Mouse (Mus musculus) heart, embryonic 11.5 days (tissue): ENCODE results near the gene Dagla. TPM values are rescaled to one million over a fixed set of nuclear protein-coding genes. Genes with fewer than 3 reads are reported as not detected.

ENCODE experiments used
- ATAC-seq: fragments of 200-750 bp; cut with Nextera tagmentation; replicated peaks from 2 replicates; pipeline ENCODE4 v1.8.0; 2017; ENCODE audit warnings: moderate library complexity; ENCODE audit not compliant: insufficient number of reproducible peaks, low FRiP score, low TSS enrichment
- H3K27ac ChIP-seq: fragments of 300-500 bp; sonication (generic); 2 replicates; pipeline ENCODE4 v1.5.1; 2014; ENCODE audit warnings: mild to moderate bottlenecking, low read depth, low read length
- H3K27me3 ChIP-seq: fragments of 300-500 bp; sonication (generic); 2 replicates; pipeline ENCODE4 v1.6.1; 2014; ENCODE audit warnings: mild to moderate bottlenecking, low read length, mixed read lengths; ENCODE audit not compliant: control insufficient read depth, insufficient read depth
- H3K36me3 ChIP-seq: fragments of 300-500 bp; sonication (generic); 2 replicates; pipeline ENCODE4 v1.6.1; 2014; ENCODE audit warnings: mild to moderate bottlenecking, low read length, moderate library complexity, mixed read lengths; ENCODE audit not compliant: control insufficient read depth, insufficient read depth
- H3K4me1 ChIP-seq: fragments of 300-500 bp; sonication (generic); 2 replicates; pipeline ENCODE4 v1.6.1; 2014; ENCODE audit warnings: low read length; ENCODE audit not compliant: control insufficient read depth, insufficient read depth
- H3K4me2 ChIP-seq: fragments of 300-500 bp; sonication (generic); 2 replicates; pipeline ENCODE4 v1.6.1; 2014; ENCODE audit warnings: mild to moderate bottlenecking, moderate library complexity
- H3K4me3 ChIP-seq: fragments of 300-500 bp; sonication (generic); 2 replicates; pipeline ENCODE4 v1.5.1; 2014; ENCODE audit warnings: low read depth, low read length
- H3K9ac ChIP-seq: fragments of 300-500 bp; sonication (generic); 2 replicates; pipeline ENCODE4 v1.6.1; 2014; ENCODE audit warnings: mild to moderate bottlenecking, low read depth, low read length, moderate library complexity
- H3K9me3 ChIP-seq: fragments of 300-500 bp; sonication (generic); replicated peaks from 2 replicates; pipeline ENCODE4 v1.6.1; 2016; ENCODE audit warnings: low read length; ENCODE audit not compliant: control insufficient read depth
- WGBS: fragments of 180-500 bp; shearing (Covaris S2); extraction: QIAGEN DNeasy Blood & Tissue Kit; methylation state at CpG from one replicate; pipeline ENCODE4 v1.1.7; 2014; ENCODE audit not compliant: insufficient replicate concordance; 5-methylcytosine and 5-hydroxymethylcytosine counted together
- polyA plus RNA-seq: library from polyadenylated mRNA; unstranded; fragments of >200 nt; fragmentation: Nextera tagmentation; extraction: Ambion mirVana; gene quantifications from 2 replicates; pipeline ENCODE4 v1.2.1, GENCODE M21; 2014

The Dagla gene
- polyA plus RNA-seq, 1 experiment from 2014 or later: 0.66 TPM

DNA sequence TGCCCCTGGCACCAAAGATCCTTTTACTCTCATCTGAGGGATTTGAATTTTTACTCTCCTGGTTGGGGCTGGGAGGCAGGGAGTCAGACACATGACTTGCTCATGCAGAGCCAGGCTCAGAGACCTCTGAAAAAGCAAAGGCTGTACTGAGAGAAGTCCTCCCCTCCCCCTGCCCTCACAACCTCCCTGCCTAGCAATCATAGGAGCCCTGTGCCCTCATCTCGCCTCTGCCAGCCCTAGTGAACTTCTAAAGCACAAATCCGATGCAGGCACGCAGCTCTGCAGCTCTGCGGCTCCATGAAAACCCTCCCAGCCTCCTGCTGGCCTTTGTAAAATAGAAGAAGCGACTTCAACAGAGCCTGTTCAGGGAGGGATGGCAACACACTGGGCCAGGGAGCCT lies 34.6 kb upstream of the Dagla start:
- ATAC-seq: no peak
- Histone ChIP-seq H3K27ac (no peak overlapping the region), H3K9me3 (no peaks in the 10 kb centered on the region), H3K4me1 (peaks cover 12% of the 10 kb centered on the region), H3K27me3 (peaks cover 68% of the 10 kb centered on the region), H3K36me3 (no peaks in the 10 kb centered on the region), H3K4me3 (no peak overlapping the region), H3K4me2 (no peak overlapping the region), H3K9ac (0 out of 2 replicates have a peak overlapping the region, but pooled peaks have one; percentile 5)
- WGBS: 29% methylated on average over 5 of the region's 5 CpGs

GRCm38 (mm10) chr19:10338724-10339123 lies 34.0 kb upstream of the Dagla start:
- 70% methylated on average over 4 of the region's 4 CpGs for WGBS
- peaks cover 12% of the 10 kb centered on the region for H3K4me1 ChIP-seq
- no peak for ATAC-seq
- H3K4me3 ChIP-seq: no peak overlapping the region
- H3K4me2 ChIP-seq: no peak overlapping the region
- H3K36me3 ChIP-seq: no peaks in the 10 kb centered on the region
- H3K27ac ChIP-seq: no peak overlapping the region
- H3K27me3 ChIP-seq: peaks cover 63% of the 10 kb centered on the region
- no peak overlapping the region for H3K9ac ChIP-seq
- H3K9me3 ChIP-seq: no peaks in the 10 kb centered on the region

GRCm38 (mm10) chr19:10334467-10334866 lies 29.8 kb upstream of the Dagla start:
- H3K9me3 ChIP-seq: no peaks in the 10 kb centered on the region
- no peaks in the 10 kb centered on the region for H3K4me1 ChIP-seq
- no peaks in the 10 kb centered on the region for H3K36me3 ChIP-seq
- WGBS: 69% methylated on average over 4 of the region's 4 CpGs
- H3K27ac ChIP-seq: no peak overlapping the region
- no peak overlapping the region for H3K4me3 ChIP-seq
- peaks cover 54% of the 10 kb centered on the region for H3K27me3 ChIP-seq
- H3K9ac ChIP-seq: no peak overlapping the region
- no peak overlapping the region for H3K4me2 ChIP-seq
- no peak for ATAC-seq

DNA sequence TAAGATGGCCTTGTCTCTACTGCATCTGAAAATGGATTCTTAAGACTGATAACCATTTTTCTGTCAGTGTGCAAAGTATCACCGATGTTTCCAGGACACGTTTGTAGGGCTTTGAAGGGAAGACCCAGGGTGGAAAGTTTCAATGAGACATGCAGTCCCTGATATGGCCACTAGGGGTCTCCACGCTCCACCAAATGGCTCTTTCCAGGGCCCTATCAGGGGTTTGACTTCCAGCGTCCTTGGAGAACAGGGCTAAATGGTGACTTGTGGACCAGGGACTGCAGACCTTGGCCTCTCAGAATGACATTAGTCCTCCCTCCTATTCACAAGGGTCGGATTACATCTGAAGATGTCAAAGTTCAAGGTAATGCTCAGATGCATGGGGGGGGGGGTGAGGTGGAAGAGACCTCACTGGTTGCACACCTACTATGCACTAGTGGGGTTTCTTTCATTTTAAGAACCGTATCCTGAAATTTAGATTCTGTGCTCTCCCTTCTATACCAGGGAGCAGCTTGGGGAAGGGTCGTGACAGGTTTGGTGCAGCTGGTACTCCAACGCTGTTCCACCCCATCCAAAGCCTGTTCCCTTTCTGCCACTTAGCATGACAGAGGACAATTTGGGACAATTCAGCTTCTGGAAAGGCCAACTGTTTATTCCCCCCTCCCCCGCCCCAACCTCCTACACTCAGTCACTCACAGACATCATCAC lies 29.0 kb upstream of the Dagla start:
- ATAC-seq: no peak
- no peak overlapping the region for H3K4me2 ChIP-seq
- WGBS: 30% methylated on average over 9 of the region's 9 CpGs

DNA sequence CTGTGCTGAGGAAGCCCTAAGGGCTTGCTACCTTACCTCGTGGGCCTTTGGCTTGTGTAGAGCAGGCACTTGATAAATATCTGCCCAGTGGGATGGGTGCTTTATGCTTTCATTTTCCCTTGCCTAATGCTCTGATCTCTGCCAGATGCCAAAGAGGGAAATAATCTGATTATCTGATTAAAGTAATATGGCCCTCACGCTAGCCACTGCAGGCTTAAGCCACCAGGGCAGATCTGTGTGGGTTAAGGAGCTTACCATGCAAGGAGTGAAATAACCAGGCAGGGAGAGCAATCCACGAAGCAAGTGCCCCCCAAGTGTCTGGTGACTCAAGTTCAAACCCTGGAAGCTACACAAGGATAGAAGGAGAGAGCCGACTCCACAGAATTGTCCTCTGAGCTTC lies 27.0 kb upstream of the Dagla start:
- ATAC-seq: no peak
- Histone ChIP-seq H3K4me2 (no peak overlapping the region), H3K9ac (no peak overlapping the region), H3K4me1 (no peaks in the 10 kb centered on the region), H3K27ac (no peak overlapping the region), H3K27me3 (peaks cover 34% of the 10 kb centered on the region), H3K36me3 (no peaks in the 10 kb centered on the region), H3K9me3 (no peaks in the 10 kb centered on the region), H3K4me3 (no peak overlapping the region)
- 64% methylated on average over 4 of the region's 4 CpGs for WGBS

More for the DNA sequence above, 29.0 kb upstream of the Dagla start:
- Histone ChIP-seq H3K27me3 (peaks cover 49% of the 10 kb centered on the region), H3K36me3 (no peaks in the 10 kb centered on the region), H3K4me1 (no peaks in the 10 kb centered on the region), H3K9me3 (no peaks in the 10 kb centered on the region), H3K27ac (no peak overlapping the region), H3K4me3 (no peak overlapping the region), H3K9ac (no peak overlapping the region)

DNA sequence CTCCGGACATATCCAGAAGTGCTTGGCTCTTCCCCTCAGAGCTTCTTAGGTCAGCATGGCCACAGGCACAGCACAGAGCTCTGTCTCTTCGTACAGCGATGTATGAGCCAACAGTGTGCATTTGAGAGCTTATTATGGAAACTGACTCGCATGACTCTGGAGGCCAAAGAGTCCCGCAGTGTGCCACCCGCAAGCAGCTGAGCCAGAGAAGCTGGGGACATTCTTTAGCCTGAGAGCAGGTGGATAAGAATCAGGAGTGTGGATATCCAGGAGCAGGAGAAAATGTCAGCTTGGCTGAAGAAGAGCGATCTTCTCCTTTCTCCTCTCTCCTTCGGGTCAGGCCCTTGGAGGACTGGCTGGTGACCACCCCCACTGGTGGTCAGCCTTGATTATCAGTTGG lies 24.4 kb upstream of the Dagla start:
- Histone ChIP-seq H3K9ac (no peak overlapping the region), H3K36me3 (no peaks in the 10 kb centered on the region), H3K4me1 (no peaks in the 10 kb centered on the region), H3K27ac (no peak overlapping the region), H3K27me3 (peaks cover 15% of the 10 kb centered on the region; the same call in 1 of the 2 replicates), H3K4me2 (no peak overlapping the region), H3K9me3 (no peaks in the 10 kb centered on the region), H3K4me3 (no peak overlapping the region)
- WGBS: 76% methylated on average over 8 of the region's 8 CpGs
- no peak for ATAC-seq

GRCm38 (mm10) chr19:10326609-10327008 lies 21.9 kb upstream of the Dagla start:
- Histone ChIP-seq H3K27ac (no peak overlapping the region), H3K4me1 (no peaks in the 10 kb centered on the region), H3K4me2 (no peak overlapping the region), H3K27me3 (0 out of 2 replicates have a peak, but pooled peaks cover 5% of the 10 kb centered on the region), H3K4me3 (no peak overlapping the region), H3K36me3 (no peaks in the 10 kb centered on the region), H3K9me3 (no peaks in the 10 kb centered on the region), H3K9ac (no peak overlapping the region)
- no peak for ATAC-seq
- WGBS: 48% methylated on average over 3 of the region's 3 CpGs

DNA sequence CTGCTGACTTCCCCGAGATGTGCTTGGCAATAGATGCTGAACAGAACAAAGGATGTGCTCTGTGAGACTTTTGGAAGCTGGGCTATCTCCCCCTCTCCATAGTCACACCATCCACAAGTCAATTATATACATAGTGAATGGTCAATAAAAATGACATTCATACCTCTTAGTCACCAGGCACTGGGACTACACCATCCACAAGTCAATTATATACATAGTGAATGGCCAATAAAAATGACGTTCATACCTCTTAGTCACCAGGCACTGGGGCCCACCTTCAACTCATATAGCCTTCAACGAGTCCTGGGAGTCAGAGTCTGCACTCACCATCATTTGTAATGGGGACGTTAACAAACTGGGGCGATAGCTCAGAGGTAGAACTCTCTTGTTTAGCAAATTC lies 19.2 kb upstream of the Dagla start:
- H3K4me2 ChIP-seq: no peak overlapping the region
- no peaks in the 10 kb centered on the region for H3K9me3 ChIP-seq
- no peaks in the 10 kb centered on the region for H3K36me3 ChIP-seq
- no peak overlapping the region for H3K9ac ChIP-seq
- no peak overlapping the region for H3K27ac ChIP-seq
- WGBS: 71% methylated on average over 5 of the region's 5 CpGs
- H3K4me3 ChIP-seq: no peak overlapping the region
- no peak for ATAC-seq
- H3K4me1 ChIP-seq: no peaks in the 10 kb centered on the region
- H3K27me3 ChIP-seq: peaks cover 4% of the 10 kb centered on the region; the same call in 1 of the 2 replicates

DNA sequence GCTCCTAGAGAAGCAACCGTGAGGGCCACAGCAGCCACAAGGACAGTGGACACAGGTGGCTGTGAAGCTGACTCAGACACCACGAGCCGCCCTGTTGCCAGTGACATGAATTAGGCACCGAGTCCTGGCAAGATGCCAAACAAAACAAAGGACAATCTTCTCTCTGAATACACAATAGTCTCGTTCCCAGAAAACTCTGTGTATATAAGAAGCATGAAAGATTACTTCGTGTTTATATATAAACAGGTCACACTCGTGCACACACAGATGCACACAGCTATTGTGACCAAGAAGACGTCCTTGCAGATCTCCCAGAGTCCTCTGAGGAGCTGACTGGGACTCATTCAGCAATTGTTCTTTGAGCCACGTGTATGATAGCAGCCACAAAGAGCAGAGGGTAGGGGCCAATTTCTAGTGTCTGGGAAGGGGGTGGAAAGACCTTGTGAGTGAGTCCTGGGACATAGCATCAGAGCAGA lies 18.7 kb upstream of the Dagla start:
- peaks cover 2% of the 10 kb centered on the region; the same call in 1 of the 2 replicates for H3K27me3 ChIP-seq
- no peak overlapping the region for H3K9ac ChIP-seq
- no peak overlapping the region for H3K27ac ChIP-seq
- ATAC-seq: peak; percentile 39; the same call in 1 of the 2 replicates
- H3K4me3 ChIP-seq: no peak overlapping the region
- H3K4me2 ChIP-seq: no peak overlapping the region
- H3K9me3 ChIP-seq: no peaks in the 10 kb centered on the region
- no peaks in the 10 kb centered on the region for H3K4me1 ChIP-seq
- 37% methylated on average over 9 of the region's 9 CpGs for WGBS
- H3K36me3 ChIP-seq: no peaks in the 10 kb centered on the region
